Mouse (Mus musculus) forebrain, embryonic 13.5 days (tissue): ENCODE measurements around the gene Spink4. TPM values are rescaled to one million over a fixed set of nuclear protein-coding genes. Genes with fewer than 3 reads are reported as not detected.
A peak's percentile ranks its signal among the peaks of the same experiment; 100 is the strongest.

Experiments
- ATAC-seq: fragments of 200-750 bp; cut with Nextera tagmentation; 2 replicates; pipeline ENCODE4 v1.8.0; 2017
- H3K27ac ChIP-seq: fragments of 300-500 bp; sonication (generic); 2 replicates; pipeline ENCODE4 v1.5.1; 2015; ENCODE audit warnings: inconsistent platforms, mild to moderate bottlenecking, moderate library complexity
- H3K27me3 ChIP-seq: fragments of 300-500 bp; sonication (generic); 2 replicates; pipeline ENCODE4 v1.6.1; 2015; ENCODE audit warnings: mild to moderate bottlenecking, inconsistent platforms
- H3K36me3 ChIP-seq: fragments of 300-500 bp; sonication (generic); 2 replicates; pipeline ENCODE4 v1.6.1; 2015; ENCODE audit warnings: mild to moderate bottlenecking, inconsistent platforms; ENCODE audit not compliant: poor library complexity, severe bottlenecking
- H3K4me1 ChIP-seq: fragments of 300-500 bp; sonication (generic); 2 replicates; pipeline ENCODE4 v1.6.1; 2015; ENCODE audit warnings: inconsistent platforms
- H3K4me2 ChIP-seq: fragments of 300-500 bp; sonication (generic); 2 replicates; pipeline ENCODE4 v1.6.1; 2015; ENCODE audit warnings: inconsistent platforms, mild to moderate bottlenecking, moderate library complexity
- H3K4me3 ChIP-seq: fragments of 300-500 bp; sonication (generic); 2 replicates; pipeline ENCODE4 v1.5.1; 2015; ENCODE audit warnings: mild to moderate bottlenecking, inconsistent platforms
- H3K9ac ChIP-seq: fragments of 300-500 bp; sonication (generic); 2 replicates; pipeline ENCODE4 v1.6.1; 2015; ENCODE audit warnings: mild to moderate bottlenecking, inconsistent platforms
- H3K9me3 ChIP-seq: fragments of 300-500 bp; sonication (generic); replicated peaks from 2 replicates; pipeline ENCODE4 v1.6.1; 2016; ENCODE audit warnings: inconsistent platforms
- WGBS: fragments of 180-500 bp; shearing (Covaris S2); methylation state at CpG from one replicate; pipeline ENCODE4 v1.1.7; 2015; 5-methylcytosine and 5-hydroxymethylcytosine counted together
- polyA plus RNA-seq: library from polyadenylated mRNA; unstranded; fragments of >200 nt; fragmentation: Nextera tagmentation; extraction: Ambion mirVana; gene quantifications from 2 replicates; pipeline ENCODE4 v1.2.1, GENCODE M21; 2015

Spink4 gene
- not detected in 2 replicates for polyA plus RNA-seq

GRCm38 (mm10) chr4:40919785-40920184 lies at the start of gene Spink4:
Spink4 (plus strand) TSS chr4:40920052.
- ATAC-seq: no peak
- no peak within 1 kb of the TSS for H3K9ac ChIP-seq
- no peaks in the 10 kb centered on the region for H3K27me3 ChIP-seq
- H3K27ac ChIP-seq: no peak within 1 kb of the TSS
- H3K4me2 ChIP-seq: no peak within 1 kb of the TSS
- H3K9me3 ChIP-seq: 0 out of 2 replicates have a peak, but pooled peaks cover 5% of the 10 kb centered on the region
- 85% methylated on average over 3 of the region's 3 CpGs for WGBS
- no peaks in the 10 kb centered on the region for H3K36me3 ChIP-seq
- no peaks in the 10 kb centered on the region for H3K4me1 ChIP-seq
- no peak within 1 kb of the TSS for H3K4me3 ChIP-seq

- H3K36me3 ChIP-seq: no peaks in the 10 kb centered on the region
- 93% methylated on average over 4 of the region's 4 CpGs for WGBS
- H3K4me3 ChIP-seq: no peak overlapping the region
- H3K9ac ChIP-seq: no peak overlapping the region
- H3K9me3 ChIP-seq: no peaks in the 10 kb centered on the region
- H3K27me3 ChIP-seq: no peaks in the 10 kb centered on the region
- no peak for ATAC-seq
- H3K4me2 ChIP-seq: no peak overlapping the region
- H3K4me1 ChIP-seq: peaks cover 6% of the 10 kb centered on the region; the same call in 1 of the 2 replicates
- H3K27ac ChIP-seq: no peak overlapping the region
These were observed 49.6 kb upstream of the Spink4 start for GRCm38 (mm10) chr4:40870206-40870605.

GRCm38 (mm10) chr4:40872129-40872528 lies 47.7 kb upstream of the Spink4 start:
- peaks cover 10% of the 10 kb centered on the region; the same call in 1 of the 2 replicates for H3K4me1 ChIP-seq
- no peak overlapping the region for H3K4me2 ChIP-seq
- no peaks in the 10 kb centered on the region for H3K36me3 ChIP-seq
- no peaks in the 10 kb centered on the region for H3K27me3 ChIP-seq
- no peak for ATAC-seq
- H3K4me3 ChIP-seq: no peak overlapping the region
- H3K27ac ChIP-seq: no peak overlapping the region
- no peak overlapping the region for H3K9ac ChIP-seq
- no peaks in the 10 kb centered on the region for H3K9me3 ChIP-seq
- WGBS: 91% methylated on average over 3 of the region's 3 CpGs

GRCm38 (mm10) chr4:40873320-40873719 lies 46.5 kb upstream of the Spink4 start:
- Histone ChIP-seq H3K4me1 (peaks cover 14% of the 10 kb centered on the region; the same call in 1 of the 2 replicates), H3K4me3 (no peak overlapping the region), H3K27me3 (no peaks in the 10 kb centered on the region), H3K9ac (no peak overlapping the region), H3K36me3 (no peaks in the 10 kb centered on the region), H3K27ac (no peak overlapping the region), H3K9me3 (no peaks in the 10 kb centered on the region), H3K4me2 (no peak overlapping the region)
- ATAC-seq: no peak
- WGBS: 76% methylated on average over 2 of the region's 2 CpGs

- H3K27ac ChIP-seq: no peak overlapping the region
- H3K9ac ChIP-seq: no peak overlapping the region
- H3K4me1 ChIP-seq: peaks cover 7% of the 10 kb centered on the region; the same call in 1 of the 2 replicates
- H3K4me2 ChIP-seq: no peak overlapping the region
- peak; percentile 38; the same call in 1 of the 2 replicates for ATAC-seq
- H3K9me3 ChIP-seq: no peaks in the 10 kb centered on the region
- H3K27me3 ChIP-seq: no peaks in the 10 kb centered on the region
- no peak overlapping the region for H3K4me3 ChIP-seq
- WGBS: 50% methylated on average over 6 of the region's 6 CpGs
- H3K36me3 ChIP-seq: no peaks in the 10 kb centered on the region
These were observed 45.7 kb upstream of the Spink4 start for GRCm38 (mm10) chr4:40874151-40874600.

- Histone ChIP-seq H3K27ac (no peak overlapping the region), H3K4me1 (peaks cover 7% of the 10 kb centered on the region; the same call in 1 of the 2 replicates), H3K4me3 (no peak overlapping the region), H3K4me2 (no peak overlapping the region), H3K36me3 (no peaks in the 10 kb centered on the region), H3K9me3 (no peaks in the 10 kb centered on the region), H3K9ac (no peak overlapping the region), H3K27me3 (no peaks in the 10 kb centered on the region)
- 79% methylated on average over 5 of the region's 5 CpGs for WGBS
- ATAC-seq: no peak
These were observed 44.9 kb upstream of the Spink4 start for GRCm38 (mm10) chr4:40874794-40875552.

GRCm38 (mm10) chr4:40875842-40876241 lies 44.0 kb upstream of the Spink4 start:
- 86% methylated on average over 20 of the region's 20 CpGs for WGBS
- Histone ChIP-seq H3K27me3 (no peaks in the 10 kb centered on the region), H3K9ac (no peak overlapping the region), H3K27ac (peak overlapping the region; percentile 41; the same call in 1 of the 2 replicates), H3K4me3 (no peak overlapping the region), H3K9me3 (no peaks in the 10 kb centered on the region), H3K4me1 (peaks cover 7% of the 10 kb centered on the region; the same call in 1 of the 2 replicates), H3K36me3 (no peaks in the 10 kb centered on the region), H3K4me2 (no peak overlapping the region)
- peak; percentile 79 for ATAC-seq

- Histone ChIP-seq H3K27ac (no peak overlapping the region), H3K9me3 (no peaks in the 10 kb centered on the region), H3K27me3 (no peaks in the 10 kb centered on the region), H3K4me3 (no peak overlapping the region), H3K4me2 (no peak overlapping the region), H3K9ac (no peak overlapping the region), H3K4me1 (peaks cover 7% of the 10 kb centered on the region; the same call in 1 of the 2 replicates), H3K36me3 (no peaks in the 10 kb centered on the region)
- 48% methylated on average over 12 of the region's 12 CpGs for WGBS
- ATAC-seq: peak; percentile 27
These were observed 43.0 kb upstream of the Spink4 start for GRCm38 (mm10) chr4:40876814-40877371.

- no peak for ATAC-seq
- H3K9ac ChIP-seq: no peak overlapping the region
- H3K27me3 ChIP-seq: no peaks in the 10 kb centered on the region
- no peak overlapping the region for H3K27ac ChIP-seq
- H3K4me1 ChIP-seq: peaks cover 7% of the 10 kb centered on the region; the same call in 1 of the 2 replicates
- H3K4me2 ChIP-seq: no peak overlapping the region
- H3K36me3 ChIP-seq: no peaks in the 10 kb centered on the region
- H3K9me3 ChIP-seq: no peaks in the 10 kb centered on the region
- 85% methylated on average over 5 of the region's 5 CpGs for WGBS
- H3K4me3 ChIP-seq: no peak overlapping the region
These were observed 42.3 kb upstream of the Spink4 start for GRCm38 (mm10) chr4:40877528-40877927.

- 80% methylated on average over 10 of the region's 10 CpGs for WGBS
- no peak for ATAC-seq
- no peaks in the 10 kb centered on the region for H3K36me3 ChIP-seq
- H3K27ac ChIP-seq: no peak overlapping the region
- no peak overlapping the region for H3K9ac ChIP-seq
- no peaks in the 10 kb centered on the region for H3K27me3 ChIP-seq
- no peaks in the 10 kb centered on the region for H3K9me3 ChIP-seq
- no peak overlapping the region for H3K4me3 ChIP-seq
- no peaks in the 10 kb centered on the region for H3K4me1 ChIP-seq
- H3K4me2 ChIP-seq: no peak overlapping the region
These were observed 36.7 kb upstream of the Spink4 start for GRCm38 (mm10) chr4:40883200-40883599.

GRCm38 (mm10) chr4:40884282-40885165 lies 35.3 kb upstream of the Spink4 start:
- 85% methylated on average over 12 of the region's 12 CpGs for WGBS
- ATAC-seq: no peak
- Histone ChIP-seq H3K27ac (no peak overlapping the region), H3K4me2 (no peak overlapping the region), H3K36me3 (no peaks in the 10 kb centered on the region), H3K9ac (no peak overlapping the region), H3K4me1 (no peaks in the 10 kb centered on the region), H3K4me3 (no peak overlapping the region), H3K9me3 (no peaks in the 10 kb centered on the region), H3K27me3 (no peaks in the 10 kb centered on the region)

- no peaks in the 10 kb centered on the region for H3K27me3 ChIP-seq
- ATAC-seq: no peak
- no peak overlapping the region for H3K4me2 ChIP-seq
- H3K4me3 ChIP-seq: no peak overlapping the region
- H3K36me3 ChIP-seq: no peaks in the 10 kb centered on the region
- H3K4me1 ChIP-seq: no peaks in the 10 kb centered on the region
- no peak overlapping the region for H3K27ac ChIP-seq
- WGBS: 72% methylated on average over 2 of the region's 2 CpGs
- H3K9ac ChIP-seq: no peak overlapping the region
- H3K9me3 ChIP-seq: no peaks in the 10 kb centered on the region
These were observed 34.7 kb upstream of the Spink4 start for GRCm38 (mm10) chr4:40885166-40885525.
